Mouse (Mus musculus): ENCODE results near the gene Rnasek.

DNA sequence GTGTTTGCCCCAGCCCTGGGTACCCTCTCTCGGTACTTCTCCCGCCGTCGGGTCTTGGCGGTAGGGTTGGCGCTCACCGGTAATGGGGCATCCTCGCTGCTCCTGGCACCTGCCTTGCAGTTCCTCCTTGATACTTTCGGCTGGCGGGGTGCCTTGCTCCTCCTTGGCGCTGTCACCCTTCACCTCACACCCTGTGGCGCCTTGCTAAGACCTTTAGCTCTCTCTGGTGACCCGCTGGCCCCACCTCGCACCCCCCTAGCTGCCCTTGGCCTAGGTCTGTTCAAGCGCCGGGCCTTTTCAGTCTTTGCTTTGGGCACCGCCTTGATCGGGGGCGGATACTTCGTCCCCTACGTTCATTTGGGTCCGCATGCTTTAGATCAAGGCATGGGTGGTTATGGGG, 24.3 kb downstream of the Rnasek start:
- TF ChIP-seq CTCF (conservative IDR thresholded peaks at IDR 0.05; ENCODE audit: insufficient read depth, insufficient read length, low read depth, low read length): no peak
- TF ChIP-seq POLR2A (IDR thresholded peaks at IDR 0.05; ENCODE audit: low read depth, low read length): peak; percentile 11
